Mouse (Mus musculus): ENCODE measurements around the gene Sh3rf1. TPM values are rescaled to one million over a fixed set of nuclear protein-coding genes. Genes with fewer than 3 reads are reported as not detected.
A peak's percentile ranks its signal among the peaks of the same experiment; 100 is the strongest.
"Not testable (repeated sequence)": the region's sequence is repeated elsewhere in the genome, so short reads cannot be mapped to it uniquely, and the experiment has no call there.

Gene Sh3rf1
- total RNA-seq, 4 experiments from 2014 or later = 55.7 to 63.8 (median 58.6) TPM

DNA sequence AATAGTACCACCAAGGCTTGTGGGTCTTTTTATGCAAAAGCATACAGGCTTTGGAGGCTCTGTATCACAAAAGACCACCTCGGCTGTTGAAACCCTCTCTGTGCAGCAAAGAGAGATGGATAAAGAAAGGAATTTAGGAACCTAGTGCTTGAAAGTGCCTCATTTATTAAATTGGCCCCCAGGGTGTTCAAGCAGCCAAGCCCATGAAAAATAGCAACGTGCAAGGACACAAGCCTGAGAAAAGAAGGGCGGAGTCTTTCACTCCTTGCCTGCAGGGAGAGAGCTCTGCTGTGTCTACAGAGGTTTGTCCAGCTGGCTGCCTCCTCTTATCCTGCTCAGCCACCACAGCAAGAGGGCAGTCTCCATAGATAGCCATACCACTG is 180.5 kb downstream of the Sh3rf1 start:
- DNase-seq (ENCODE audit: low spot score in 2 of 2) = no peak

GRCm38 (mm10) chr8:61409081-61409480 is 185.4 kb downstream of the Sh3rf1 start:
- DNase-seq (ENCODE audit: low spot score in 2 of 2) = no peak

- not testable (repeated sequence) for DNase-seq (ENCODE audit: low spot score in 2 of 2)
Measured at GRCm38 (mm10) chr8:61409712-61410111, 186.0 kb downstream of the Sh3rf1 start.

GRCm38 (mm10) chr8:61419521-61419920 is 195.8 kb downstream of the Sh3rf1 start:
- DNase-seq (ENCODE audit: low spot score in 2 of 2) = no peak

DNA sequence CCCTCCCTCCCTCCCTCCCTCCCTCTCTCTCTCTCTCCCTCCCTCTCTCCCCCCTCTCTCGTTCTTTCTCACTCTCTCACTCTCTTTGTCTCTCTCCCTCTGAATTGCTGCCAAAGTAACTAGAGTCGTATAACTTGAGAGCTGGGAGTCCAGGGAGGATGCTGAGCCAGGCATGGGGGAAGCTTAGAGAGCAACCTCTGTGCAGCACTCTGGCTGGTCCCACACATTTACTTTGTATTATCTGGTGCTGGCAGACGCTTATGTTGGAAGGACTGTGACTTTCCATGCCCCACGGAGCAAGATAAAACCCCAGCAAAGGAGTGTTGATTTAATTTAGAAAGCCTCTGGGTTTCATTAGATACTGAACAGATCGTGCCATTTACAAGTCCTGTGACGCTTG is 196.5 kb downstream of the Sh3rf1 start:
- no peak for DNase-seq (ENCODE audit: low spot score in 2 of 2)

DNA sequence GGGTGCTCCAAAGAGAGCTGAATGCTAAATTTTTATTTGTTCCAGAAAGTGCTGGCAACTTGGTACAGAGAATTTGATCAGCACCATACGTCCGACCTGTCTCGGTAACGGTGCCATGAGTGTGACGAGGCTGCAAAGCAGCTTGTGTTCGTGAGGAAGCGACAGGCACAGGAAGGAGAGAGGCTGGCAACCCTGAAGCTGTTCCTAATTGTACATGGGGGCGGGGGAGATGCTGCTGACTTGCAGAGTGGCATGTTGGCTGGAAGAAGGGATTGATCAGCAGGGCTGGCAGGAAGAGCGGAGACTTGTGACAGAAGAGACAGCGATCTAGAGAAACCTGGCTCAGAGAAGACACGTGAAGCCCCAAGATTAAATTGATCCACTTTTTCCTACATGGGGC is 197.9 kb downstream of the Sh3rf1 start:
- peak; percentile 67 to 75 for DNase-seq (ENCODE audit: low spot score in 2 of 2)

GRCm38 (mm10) chr8:61425125-61425524 is 201.5 kb downstream of the Sh3rf1 start:
- no peak for DNase-seq (ENCODE audit: low spot score in 2 of 2)

- DNase-seq (ENCODE audit: low spot score in 2 of 2) = no peak
Measured at GRCm38 (mm10) chr8:61426072-61426471, 202.4 kb downstream of the Sh3rf1 start.

DNA sequence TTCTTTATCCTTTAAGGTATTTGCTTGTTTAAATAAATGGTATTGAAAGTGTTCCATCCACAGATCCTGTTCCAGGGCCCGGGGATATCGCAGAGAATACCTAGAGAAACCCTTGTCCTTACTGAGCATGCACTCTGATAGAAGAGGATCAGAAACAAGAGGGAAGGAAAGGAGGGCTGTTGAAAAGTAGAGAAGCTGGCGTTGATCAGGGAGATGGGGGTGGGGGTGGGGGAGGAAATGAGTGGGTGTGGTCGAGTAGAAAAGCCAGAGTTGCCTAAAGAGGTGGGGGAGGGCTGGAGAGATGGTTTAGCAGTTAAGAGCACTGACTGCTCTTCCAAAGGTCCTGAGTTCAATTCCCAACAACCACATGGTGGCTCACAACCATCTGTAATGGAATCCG is 203.0 kb downstream of the Sh3rf1 start:
- no peak for DNase-seq (ENCODE audit: low spot score in 2 of 2)

GRCm38 (mm10) chr8:61427916-61428681 is 204.4 kb downstream of the Sh3rf1 start:
- DNase-seq (ENCODE audit: low spot score in 2 of 2) = no peak

- DNase-seq (ENCODE audit: low spot score in 2 of 2) = no peak
Measured at GRCm38 (mm10) chr8:61428821-61429482, 205.3 kb downstream of the Sh3rf1 start.

- no peak for DNase-seq (ENCODE audit: low spot score in 2 of 2)
Measured at GRCm38 (mm10) chr8:61435481-61435880, 211.8 kb downstream of the Sh3rf1 start.

DNA sequence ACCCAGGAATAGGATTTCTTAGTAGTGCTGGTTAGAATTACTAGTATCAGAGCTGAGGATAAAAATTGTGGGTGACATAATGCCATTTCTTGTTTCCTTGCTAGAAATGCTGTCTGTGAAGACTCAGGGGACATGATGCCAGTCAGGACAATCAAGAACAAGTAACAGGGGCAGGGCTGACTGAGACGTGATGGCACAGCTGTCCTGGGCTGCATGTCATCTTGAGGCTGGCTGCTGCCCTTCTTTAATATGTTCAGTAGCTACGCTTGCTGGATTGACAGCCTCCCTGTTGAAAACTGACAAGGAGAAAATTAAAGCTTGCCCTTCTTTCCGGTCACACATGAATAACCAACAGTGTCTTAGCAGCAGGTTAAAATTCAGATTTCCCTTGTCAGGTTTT is 212.5 kb downstream of the Sh3rf1 start:
- DNase-seq (ENCODE audit: low spot score in 2 of 2) = no peak

DNA sequence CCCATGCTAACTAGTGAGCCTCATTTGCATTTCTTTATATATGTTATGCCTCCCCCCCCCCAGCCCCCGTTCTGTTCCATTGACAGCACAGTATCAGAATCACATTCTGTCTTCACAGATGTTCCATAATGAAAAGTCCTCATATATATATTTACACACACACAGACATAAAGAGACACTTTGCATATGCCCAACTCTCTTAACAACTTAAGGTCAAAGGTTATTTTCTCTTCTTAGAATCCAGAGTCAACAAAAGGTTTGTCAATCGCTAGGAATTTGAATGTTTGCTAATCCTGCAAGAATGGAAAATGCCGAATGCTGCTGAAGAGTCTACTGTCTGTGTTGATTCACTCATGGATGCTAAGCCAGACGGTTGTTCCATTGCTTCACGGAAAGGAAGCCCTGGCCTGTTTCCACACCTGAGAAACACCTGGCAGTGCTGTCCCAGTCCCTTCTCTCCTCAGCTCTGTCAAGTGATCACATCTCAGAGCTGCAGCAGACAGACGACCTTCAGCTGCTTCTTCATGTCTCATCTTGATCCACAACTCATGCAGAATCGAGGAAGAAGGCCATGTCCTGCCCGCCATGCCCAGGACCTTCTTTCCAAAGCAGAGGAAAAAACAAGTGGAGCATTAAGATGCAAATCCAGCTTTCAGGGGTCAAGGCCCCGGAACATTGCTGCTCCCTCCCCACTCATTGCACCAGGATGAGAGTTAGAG is 213.1 kb downstream of the Sh3rf1 start:
- DNase-seq (ENCODE audit: low spot score in 2 of 2) = no peak

DNA sequence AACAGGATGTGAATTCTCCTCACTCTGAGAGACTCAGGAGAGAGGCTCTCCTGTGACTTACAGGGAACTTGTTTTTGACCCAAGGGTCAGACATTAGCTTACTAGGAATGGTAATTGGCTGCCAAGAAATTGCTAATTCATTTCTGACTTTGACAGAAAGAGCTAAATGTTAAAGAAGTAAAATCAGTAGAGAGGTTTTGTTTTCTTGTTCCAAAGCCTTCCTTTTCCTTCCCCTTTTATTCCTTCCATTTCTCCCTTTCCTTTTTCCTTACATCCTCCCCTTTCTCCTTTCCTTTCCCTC is 213.6 kb downstream of the Sh3rf1 start:
- DNase-seq (ENCODE audit: low spot score in 2 of 2) = no peak

GRCm38 (mm10) chr8:61442988-61443387 is 219.3 kb downstream of the Sh3rf1 start:
- no peak for DNase-seq (ENCODE audit: low spot score in 2 of 2)

DNA sequence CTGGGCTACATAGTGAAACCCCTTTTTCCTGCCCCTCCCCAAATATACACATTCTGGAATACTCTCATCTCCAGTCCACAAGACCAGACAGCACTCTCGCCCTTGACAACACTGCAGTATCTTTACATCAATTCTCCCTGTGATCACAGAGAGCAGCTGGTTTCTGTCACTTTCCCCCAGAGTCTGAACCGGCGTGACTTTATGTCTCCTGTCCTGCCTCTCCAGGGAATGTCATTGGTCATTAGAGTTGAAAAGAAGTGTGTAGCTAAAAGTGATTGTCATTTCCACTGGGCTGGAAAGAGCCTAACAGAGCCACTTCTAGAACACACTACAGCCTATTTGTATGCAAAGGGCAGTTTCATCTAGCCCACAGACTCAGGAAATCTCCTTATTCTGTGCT is 220.7 kb downstream of the Sh3rf1 start:
- DNase-seq (ENCODE audit: low spot score in 2 of 2) = no peak

Other genes starting within 250 kb of the Sh3rf1 start
- 100 to 1,000 TPM; 113 to 130 (median 120) TPM for gene Clcn3, start 240.6 kb upstream of the Sh3rf1 start, total RNA-seq (2022)
- gene Nek1, start 230.7 kb upstream of the Sh3rf1 start, total RNA-seq (2022) = 10 to 100 TPM; 27.4 to 33.9 (median 32.3) TPM

All from layer of hippocampus, adult 8-10 months (tissue).